Mouse (Mus musculus) ES-Bruce4 (cell line): ENCODE data around the gene Ak5.

Source experiments
- CTCF ChIP-seq: IDR thresholded peaks from one replicate; pipeline ENCODE4 v1.8.1; 2011; ENCODE audit warnings: low read depth, low read length
- POLR2A ChIP-seq: IDR thresholded peaks from one replicate; pipeline ENCODE4 v1.8.1; 2011; ENCODE audit warnings: low read length; ENCODE audit not compliant: insufficient read depth

DNA sequence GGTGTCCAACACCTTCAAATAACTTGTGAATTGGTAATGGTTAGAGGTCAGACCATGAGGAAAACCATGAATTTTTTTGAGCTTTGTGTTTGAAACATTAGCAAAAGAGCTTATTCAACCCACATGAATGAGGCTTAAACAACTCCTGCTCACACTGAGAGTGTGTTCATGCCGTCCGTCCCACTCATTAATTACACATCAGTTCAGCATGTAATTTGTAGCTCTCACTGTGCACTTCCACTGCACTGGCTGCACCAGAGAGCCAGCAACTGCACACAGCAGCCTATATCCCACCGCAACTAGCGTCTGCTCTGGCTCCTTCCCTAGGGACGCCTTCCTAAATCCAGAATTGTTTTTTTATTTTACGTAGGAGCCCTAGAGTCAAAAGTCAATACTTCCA, 68.5 kb downstream of the Ak5 start:
- TF ChIP-seq CTCF = no peak
- TF ChIP-seq POLR2A = no peak
